Mouse (Mus musculus) liver, embryonic 14.5 days (tissue): ENCODE measurements around the gene Snx7.

Experiments used
- CTCF ChIP-seq: IDR thresholded peaks from 2 replicates; pipeline ENCODE4 v1.5.1; 2016; ENCODE audit warnings: antibody characterized with exemption, low read depth, control low read depth
- EP300 ChIP-seq: IDR thresholded peaks from 2 replicates; pipeline ENCODE4 v1.6.1; 2016; ENCODE audit warnings: antibody characterized with exemption, low read depth

GRCm38 (mm10) chr3:117851278-117852053 lies 17.3 kb downstream of the Snx7 start:
- TF ChIP-seq CTCF: no peak
- no peak for TF ChIP-seq EP300
